Mouse (Mus musculus) urinary bladder, postnatal 25 days (tissue): ENCODE measurements around the gene Naa16.
A peak's percentile ranks its signal among the peaks of the same experiment; 100 is the strongest.

ENCODE experiments used
- DNase-seq: peaks from one replicate; pipeline ENCODE4 v3.0.0; 2022; ENCODE audit warnings: low spot score

Naa16 gene

GRCm38 (mm10) chr14:79330944-79331561 lies 59.5 kb downstream of the Naa16 start:
- DNase-seq = no peak

- DNase-seq = no peak
These were observed 63.5 kb downstream of the Naa16 start for GRCm38 (mm10) chr14:79327033-79327432.

- no peak for DNase-seq
These were observed 66.3 kb downstream of the Naa16 start for GRCm38 (mm10) chr14:79324112-79324840.

- no peak for DNase-seq
These were observed 68.7 kb downstream of the Naa16 start for GRCm38 (mm10) chr14:79321881-79322280.

- DNase-seq = no peak
These were observed 69.4 kb downstream of the Naa16 start for GRCm38 (mm10) chr14:79321152-79321551.

GRCm38 (mm10) chr14:79317602-79318001 lies 73.0 kb downstream of the Naa16 start:
- no peak for DNase-seq

- no peak for DNase-seq
These were observed 74.7 kb downstream of the Naa16 start for GRCm38 (mm10) chr14:79315877-79316276.

GRCm38 (mm10) chr14:79314245-79315010 lies 76.2 kb downstream of the Naa16 start:
- no peak for DNase-seq

- no peak for DNase-seq
These were observed 77.0 kb downstream of the Naa16 start for GRCm38 (mm10) chr14:79313439-79314175.

- DNase-seq = no peak
These were observed 77.9 kb downstream of the Naa16 start for GRCm38 (mm10) chr14:79312719-79313118.

- DNase-seq = no peak
These were observed 78.6 kb downstream of the Naa16 start for GRCm38 (mm10) chr14:79311918-79312454.

- DNase-seq = no peak
These were observed 81.5 kb downstream of the Naa16 start for GRCm38 (mm10) chr14:79309115-79309514.

- DNase-seq = no peak
These were observed 82.2 kb downstream of the Naa16 start for GRCm38 (mm10) chr14:79308364-79308763.

- DNase-seq = no peak
These were observed 82.7 kb downstream of the Naa16 start for GRCm38 (mm10) chr14:79307908-79308307.

GRCm38 (mm10) chr14:79307138-79307537 lies 83.4 kb downstream of the Naa16 start:
- DNase-seq = no peak

GRCm38 (mm10) chr14:79304873-79305464 lies 85.6 kb downstream of the Naa16 start:
- DNase-seq = no peak

- no peak for DNase-seq
These were observed 87.4 kb downstream of the Naa16 start for GRCm38 (mm10) chr14:79303150-79303549.

GRCm38 (mm10) chr14:79301466-79301875 lies 89.1 kb downstream of the Naa16 start, which contains the start of gene Rgcc:
Rgcc (minus strand) TSS chr14:79301645.
- peak; percentile 83 for DNase-seq

- peak; percentile 9 for DNase-seq
These were observed 89.8 kb downstream of the Naa16 start for GRCm38 (mm10) chr14:79300641-79301350.

GRCm38 (mm10) chr14:79299796-79300195 lies 90.8 kb downstream of the Naa16 start:
- DNase-seq = no peak

- no peak for DNase-seq
These were observed 91.3 kb downstream of the Naa16 start for GRCm38 (mm10) chr14:79299230-79299629.
